Mouse (Mus musculus): ENCODE data around the gene Vax2. TPM values are rescaled to one million over a fixed set of nuclear protein-coding genes. Genes with fewer than 3 reads are reported as not detected.

The Vax2 gene
- polyA plus RNA-seq, 1 experiment from 2014 or later = 0.14 TPM

DNA sequence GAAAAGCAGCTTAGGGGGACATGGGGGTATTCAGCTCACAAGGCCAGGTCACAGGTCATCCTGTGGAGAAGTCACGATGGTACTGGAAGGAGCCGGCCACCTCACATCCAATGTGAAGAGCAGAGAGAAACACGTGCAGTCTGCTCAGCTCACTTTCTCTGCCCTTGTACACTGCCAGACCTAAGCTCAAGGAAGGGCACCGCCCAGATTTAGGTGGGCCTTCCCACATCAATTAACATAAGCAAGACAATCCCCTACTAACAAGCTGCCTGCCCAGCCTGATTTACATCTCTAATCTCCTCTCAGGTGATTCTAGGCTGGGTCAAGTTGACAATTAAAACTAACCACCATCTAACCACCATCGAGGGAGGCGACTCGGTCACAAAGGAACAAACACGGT is 13.1 kb upstream of the Vax2 start:
- ChIA-PET POLR2A (no interaction called here), CTCF (interaction anchor here (1.1 kb wide), 1 partner anchor 33 kb away, joined by 3 read pairs; no protein-coding TSS in a partner anchor)
- H3K27me3 ChIP-seq = peaks cover 74% of the 10 kb centered on the region
- in situ Hi-C loops (cut with MboI; ENCODE audit: low pct_unique_long_range_greater_than_20kb) = no loop called here
- no peak for TF ChIP-seq CTCF (IDR thresholded peaks at IDR 0.05)
- DNase-seq (ENCODE audit: low read depth, low spot score) = no peak
- ATAC-seq = no peak

DNA sequence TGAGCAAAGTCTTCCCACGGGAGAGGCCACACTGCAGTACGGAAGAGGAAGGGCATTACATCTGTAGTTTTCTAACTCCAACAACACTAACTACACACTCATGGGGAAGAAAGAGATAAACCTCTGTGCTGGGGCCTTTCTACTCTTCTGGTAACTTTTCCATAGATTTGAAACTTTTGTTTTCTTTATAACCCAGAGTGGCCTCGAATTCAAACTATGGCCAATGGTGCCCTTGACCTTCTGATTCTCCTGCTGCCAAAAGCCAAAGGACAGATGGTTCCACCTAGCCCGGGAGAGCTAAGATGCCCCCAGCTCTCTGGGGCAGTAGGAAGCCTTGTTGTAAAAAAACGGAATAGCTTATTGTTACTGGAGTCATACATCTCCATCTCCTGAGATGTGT is 11.1 kb upstream of the Vax2 start:
- peaks cover 77% of the 10 kb centered on the region for H3K27me3 ChIP-seq
- ChIA-PET CTCF (no interaction called here), POLR2A (no interaction called here)
- DNase-seq (ENCODE audit: low read depth, low spot score) = no peak
- no peak for ATAC-seq
- no peak for TF ChIP-seq CTCF (IDR thresholded peaks at IDR 0.05)
- in situ Hi-C loops (cut with MboI; ENCODE audit: low pct_unique_long_range_greater_than_20kb) = no loop called here

DNA sequence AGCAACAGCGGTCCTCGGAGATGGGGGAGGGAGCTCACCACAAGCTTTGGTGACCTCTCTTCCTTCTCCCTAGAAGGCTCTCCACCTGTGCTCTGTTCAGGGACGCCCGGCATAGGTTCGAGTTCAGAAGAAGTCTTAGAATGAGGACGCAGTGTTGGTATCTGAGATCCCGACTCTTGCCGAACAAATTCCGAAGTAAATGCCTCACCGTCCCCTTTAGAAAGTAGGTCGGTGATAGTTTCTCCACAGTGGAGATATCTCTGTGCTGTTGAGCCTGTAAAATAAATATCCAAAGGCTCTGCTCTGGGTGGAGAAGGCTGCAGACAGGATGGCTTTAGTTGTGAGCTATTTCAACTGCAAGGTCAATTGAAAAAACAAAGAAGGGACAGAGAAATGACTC is 10.1 kb upstream of the Vax2 start:
- in situ Hi-C loops (cut with MboI; ENCODE audit: low pct_unique_long_range_greater_than_20kb) = no loop called here
- no peak for TF ChIP-seq CTCF (IDR thresholded peaks at IDR 0.05)
- ChIA-PET POLR2A (interaction anchor here (0.6 to 0.7 kb wide), 2 partner anchors 23 to 491 kb away, joined by 3 read pairs; no protein-coding TSS in a partner anchor), CTCF (interaction anchor here (1.0 kb wide), 1 partner anchor 28 kb away, joined by 3 read pairs; no protein-coding TSS in a partner anchor)
- H3K27me3 ChIP-seq = peaks cover 73% of the 10 kb centered on the region
- DNase-seq (ENCODE audit: low read depth, low spot score) (no peak), ATAC-seq (no peak)

DNA sequence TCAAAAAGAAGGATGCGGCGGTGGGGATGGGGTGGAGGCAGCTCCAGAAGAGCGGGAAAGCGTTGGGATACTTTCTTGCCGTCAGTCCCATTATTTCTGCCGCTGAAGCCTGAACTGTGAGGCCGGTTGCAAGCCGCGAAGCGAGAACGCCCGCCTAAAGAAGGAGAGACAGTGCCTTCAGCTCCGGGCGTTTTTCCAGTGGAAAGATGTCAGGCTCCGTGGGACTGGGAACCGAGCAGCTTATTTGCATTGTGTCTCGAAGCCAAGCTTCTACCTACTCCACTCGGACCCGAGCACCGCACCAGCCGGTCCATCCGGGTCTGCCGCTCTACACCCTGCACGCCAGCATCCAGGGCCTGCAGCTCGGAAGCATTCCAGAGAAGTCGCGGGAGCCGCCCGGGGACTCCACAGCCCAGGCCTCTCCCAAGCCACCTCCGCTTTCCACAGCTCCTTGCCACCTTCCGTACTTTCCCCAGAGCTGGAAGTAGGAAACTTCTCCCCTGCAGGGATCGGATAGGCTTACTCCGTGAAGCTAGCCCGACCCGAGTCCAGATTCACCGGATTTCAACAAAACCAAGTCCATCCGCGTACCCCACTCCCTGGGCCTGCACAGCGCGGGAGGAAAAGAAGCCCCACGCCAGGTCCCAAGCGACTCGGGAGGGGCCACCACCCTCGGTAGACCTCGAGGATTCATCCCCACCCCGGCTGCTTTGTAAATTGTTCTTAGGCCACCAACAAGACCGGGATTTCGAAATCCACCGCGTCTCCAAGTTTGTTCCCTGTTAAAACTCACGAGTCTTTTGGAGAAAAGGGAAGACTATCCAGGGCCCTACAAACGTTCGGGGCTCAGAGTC is 8.7 kb upstream of the Vax2 start:
- no peak for DNase-seq (ENCODE audit: low read depth, low spot score)

DNA sequence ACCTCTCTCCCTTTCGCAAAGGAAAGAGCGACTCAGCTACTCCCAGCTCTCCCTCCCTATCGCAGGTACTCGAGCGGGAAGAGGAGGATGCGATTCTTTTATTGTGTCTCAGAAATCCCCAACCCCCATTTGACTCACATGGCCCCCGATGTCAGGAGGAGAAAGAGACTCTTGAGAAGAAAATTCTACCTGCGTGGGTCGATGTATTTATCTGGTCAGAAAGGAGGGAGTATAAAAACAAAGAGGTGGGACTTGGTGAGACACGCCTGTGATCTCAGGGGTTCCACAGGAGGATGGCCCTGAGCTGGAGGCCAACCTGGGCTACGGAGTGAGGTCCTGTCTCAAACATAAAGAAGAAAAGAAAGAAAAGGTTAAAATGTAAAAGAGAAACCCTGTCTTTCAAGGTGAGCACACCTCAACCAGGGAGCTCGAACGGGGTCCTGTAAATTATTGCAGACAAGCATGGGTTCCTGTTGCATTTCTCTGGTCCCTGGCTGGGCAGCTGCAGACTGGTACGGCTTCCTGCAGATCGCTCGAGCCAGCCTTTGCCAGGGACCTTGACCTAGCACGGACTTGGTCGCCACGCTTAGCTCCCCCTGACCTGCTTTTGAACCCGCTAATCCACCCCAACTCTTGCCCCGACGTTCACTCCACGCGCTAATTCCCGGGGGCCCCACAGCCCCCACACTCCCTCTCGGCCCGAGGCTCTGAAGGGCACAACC is 7.9 kb upstream of the Vax2 start:
- POLR2A ChIA-PET = interaction anchor here (0.5 kb wide), 1 partner anchor 153 kb away, joined by 4 read pairs; no protein-coding TSS in a partner anchor
- no peak for ATAC-seq
- no peak for DNase-seq (ENCODE audit: low read depth, low spot score)
- in situ Hi-C loops (cut with MboI; ENCODE audit: low pct_unique_long_range_greater_than_20kb) = no loop called here
- TF ChIP-seq CTCF (IDR thresholded peaks at IDR 0.05) = no peak
- H3K27me3 ChIP-seq = peaks cover 75% of the 10 kb centered on the region
- CTCF ChIA-PET = interaction anchor here (1.3 to 1.4 kb wide), 2 partner anchors 9 to 28 kb away, joined by 4 read pairs; no protein-coding TSS in a partner anchor

More for the DNA sequence above, 8.7 kb upstream of the Vax2 start:
- CTCF ChIA-PET = interaction anchor here (1.3 kb wide), 1 partner anchor 29 kb away, joined by 4 read pairs; no protein-coding TSS in a partner anchor
- peaks cover 74% of the 10 kb centered on the region for H3K27me3 ChIP-seq
- ATAC-seq = no peak
- POLR2A ChIA-PET = no interaction called here
- in situ Hi-C loops (cut with MboI; ENCODE audit: low pct_unique_long_range_greater_than_20kb) = no loop called here
- TF ChIP-seq CTCF (IDR thresholded peaks at IDR 0.05) = no peak

DNA sequence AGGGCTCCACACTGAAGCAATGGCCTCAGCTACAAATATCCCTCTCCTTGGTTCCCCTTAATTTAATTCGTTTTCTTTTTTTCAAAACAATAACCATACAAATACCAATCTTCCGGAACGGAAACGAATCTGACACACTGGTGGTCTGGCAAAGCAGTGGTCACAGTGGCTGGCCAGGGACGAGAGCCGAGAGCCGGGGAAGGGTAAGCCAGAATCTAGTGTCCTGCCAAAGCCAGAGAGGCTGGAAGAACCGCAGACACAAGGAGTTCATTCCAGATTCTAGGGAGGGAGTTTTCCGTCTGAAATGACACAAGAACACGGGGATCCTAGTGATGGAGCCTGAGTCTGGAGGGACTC is 7.4 kb upstream of the Vax2 start:
- no peak for ATAC-seq

DNA sequence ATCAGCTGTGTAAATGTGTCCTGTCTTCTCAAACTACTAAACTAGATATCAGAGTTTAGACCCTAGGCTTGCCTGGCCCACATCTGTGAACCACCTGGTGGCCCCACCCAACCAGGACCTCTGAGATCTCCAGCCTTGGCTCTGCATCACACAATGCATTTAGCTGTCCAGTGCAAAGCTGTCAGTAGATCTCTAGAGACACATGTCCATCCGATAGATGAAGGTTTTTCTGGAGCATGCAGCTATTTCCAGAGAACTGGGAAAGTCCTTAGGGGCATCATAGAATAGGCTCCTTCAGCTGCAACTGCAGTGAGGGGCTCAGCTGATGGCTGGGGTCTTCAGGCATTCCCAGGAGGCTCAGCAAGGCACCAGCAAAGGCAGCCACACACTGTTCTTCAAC is 6.8 kb upstream of the Vax2 start:
- no peak for ATAC-seq
- DNase-seq (ENCODE audit: low read depth, low spot score) = no peak
- in situ Hi-C loops (cut with MboI; ENCODE audit: low pct_unique_long_range_greater_than_20kb) = no loop called here
- no peak for TF ChIP-seq CTCF (IDR thresholded peaks at IDR 0.05)
- ChIA-PET CTCF (interaction anchor here (1.4 kb wide), 1 partner anchor 10 kb away, joined by 4 read pairs; no protein-coding TSS in a partner anchor), POLR2A (no interaction called here)
- H3K27me3 ChIP-seq = peaks cover 76% of the 10 kb centered on the region

More for the DNA sequence above, 7.4 kb upstream of the Vax2 start:
- peaks cover 75% of the 10 kb centered on the region for H3K27me3 ChIP-seq
- in situ Hi-C loops (cut with MboI; ENCODE audit: low pct_unique_long_range_greater_than_20kb) = no loop called here
- no peak for DNase-seq (ENCODE audit: low read depth, low spot score)
- ChIA-PET POLR2A (interaction anchor here (0.5 kb wide), 1 partner anchor 152 kb away, joined by 4 read pairs; no protein-coding TSS in a partner anchor), CTCF (interaction anchor here (1.4 kb wide), 1 partner anchor 10 kb away, joined by 4 read pairs; no protein-coding TSS in a partner anchor)
- TF ChIP-seq CTCF (IDR thresholded peaks at IDR 0.05) = no peak

DNA sequence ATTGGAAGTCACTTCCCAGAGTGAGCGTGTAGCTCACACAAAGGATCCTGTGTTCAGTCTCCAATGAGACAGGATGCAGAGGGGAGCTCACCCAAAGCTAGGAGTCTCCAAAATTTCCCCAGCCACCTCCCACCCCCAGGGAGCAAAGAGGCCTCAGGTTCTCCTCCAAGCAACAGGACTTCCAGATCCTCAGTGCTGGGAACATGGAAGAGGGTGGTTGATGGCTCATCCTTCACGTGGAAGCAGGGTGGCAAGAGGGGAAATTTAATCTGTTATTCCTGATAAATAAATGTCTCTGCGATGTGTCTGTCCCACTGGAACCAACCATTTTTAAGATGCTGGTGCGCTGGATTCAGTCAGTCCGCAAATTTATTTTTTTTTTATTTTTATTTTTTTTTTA is 6.4 kb upstream of the Vax2 start:
- ChIA-PET CTCF (interaction anchor here (1.4 kb wide), 1 partner anchor 11 kb away, joined by 4 read pairs; no protein-coding TSS in a partner anchor), POLR2A (no interaction called here)
- ATAC-seq (no peak), DNase-seq (ENCODE audit: low read depth, low spot score) (no peak)
- in situ Hi-C loops (cut with MboI; ENCODE audit: low pct_unique_long_range_greater_than_20kb) = no loop called here
- TF ChIP-seq CTCF (IDR thresholded peaks at IDR 0.05) = no peak
- H3K27me3 ChIP-seq = peaks cover 73% of the 10 kb centered on the region

DNA sequence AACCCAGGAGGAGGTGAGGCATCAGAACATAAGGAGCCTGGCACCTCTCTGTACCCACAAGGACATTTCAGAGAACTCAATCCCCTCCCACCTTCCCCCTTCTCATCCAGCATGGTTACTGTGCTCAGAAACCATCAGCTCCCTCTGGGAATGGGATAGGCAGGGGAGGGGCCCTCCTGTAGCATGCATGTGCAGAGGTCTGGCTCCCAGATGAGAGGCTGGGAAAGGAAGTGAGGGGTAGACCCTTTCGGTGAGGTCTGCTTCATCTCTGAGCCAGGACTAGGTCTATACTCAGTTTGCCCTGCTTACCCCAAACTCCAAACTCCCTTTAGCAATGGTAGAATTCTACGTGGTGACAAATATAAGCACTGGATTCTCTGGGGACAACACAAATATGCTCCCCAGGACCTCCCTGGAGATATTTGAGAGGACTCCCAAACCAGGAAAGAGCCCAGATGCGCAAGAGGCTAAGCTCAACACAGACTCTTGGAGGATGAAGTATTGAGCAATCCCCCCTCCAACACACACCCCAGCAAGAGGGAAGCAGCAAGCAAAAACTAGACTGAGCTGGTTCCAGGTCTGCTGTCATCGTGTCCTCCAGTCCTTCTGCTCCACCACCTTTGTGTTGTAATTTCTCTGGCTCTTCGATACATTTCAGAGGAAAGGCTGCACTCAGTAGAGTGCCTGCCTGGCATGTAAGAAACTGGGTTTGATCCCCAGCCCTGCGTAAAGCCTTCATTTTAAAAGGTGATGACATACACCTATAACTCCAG is 3.1 kb upstream of the Vax2 start:
- peaks cover 64% of the 10 kb centered on the region for H3K27me3 ChIP-seq
- POLR2A ChIA-PET = no interaction called here
- CTCF ChIA-PET = no interaction called here
- no peak for TF ChIP-seq CTCF (IDR thresholded peaks at IDR 0.05)
- in situ Hi-C loops (cut with MboI; ENCODE audit: low pct_unique_long_range_greater_than_20kb) = no loop called here
- ATAC-seq (no peak), DNase-seq (ENCODE audit: low read depth, low spot score) (no peak)
